Mouse (Mus musculus) E14TG2a.4 (cell line): ENCODE measurements at regions not wholly inside any gene's neighbourhood (a gene's known extent, or its start where the extent isn't known, plus 50 kb on each side); places are given as distances from the start of the nearest gene placed in this dataset.
"Not testable (repeated sequence)": the region's sequence is repeated elsewhere in the genome, so short reads cannot be mapped to it uniquely, and the experiment has no call there.

Experiments
- CTCF ChIP-seq: conservative IDR thresholded peaks from 2 replicates; pipeline ENCODE4 v1.5.1; 2014; ENCODE audit warnings: low read length
- NANOG ChIP-seq: IDR thresholded peaks from 2 replicates; pipeline ENCODE4 v1.6.1; 2014; ENCODE audit warnings: borderline replicate concordance, low read length, mixed read lengths
- POU5F1 ChIP-seq: IDR thresholded peaks from 2 replicates; pipeline ENCODE4 v1.6.1; 2014; ENCODE audit warnings: low read length, borderline replicate concordance

DNA sequence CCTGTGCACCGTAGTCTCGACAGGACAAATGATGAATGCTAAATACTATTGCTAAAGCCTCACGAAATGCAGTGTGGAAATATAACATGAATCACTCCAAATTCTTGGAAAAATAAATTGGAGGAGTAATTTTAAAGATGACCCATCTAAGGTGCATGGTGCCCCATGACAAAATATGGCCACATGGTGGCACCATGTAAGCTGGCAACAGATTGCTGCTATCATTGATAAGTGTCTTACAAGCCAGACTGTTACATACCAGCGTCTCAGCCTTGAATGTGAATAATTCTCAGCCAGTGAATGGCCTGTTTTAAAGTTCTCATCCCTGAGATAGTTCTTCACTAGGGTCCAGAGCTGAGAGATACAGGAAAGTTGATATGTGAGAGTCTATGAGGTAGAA, 92.3 kb downstream of the 9530068E07Rik start:
- TF ChIP-seq CTCF, NANOG, POU5F1: not testable (repeated sequence)
